Mouse (Mus musculus) limb, embryonic 11.5 days (tissue): ENCODE results near the gene Tbc1d1. TPM values are rescaled to one million over a fixed set of nuclear protein-coding genes. Genes with fewer than 3 reads are reported as not detected.

ENCODE experiments used
- ATAC-seq: fragments of 200-750 bp; cut with Nextera tagmentation; 2 replicates; pipeline ENCODE4 v1.8.0; 2017; ENCODE audit warnings: low read depth; ENCODE audit not compliant: insufficient number of reproducible peaks, low FRiP score, low TSS enrichment
- DNase-seq: peaks from one replicate; pipeline ENCODE4 v3.0.0-alpha.2; 2015; ENCODE audit warnings: low spot score
- H3K27ac ChIP-seq: fragments of 300-500 bp; sonication (generic); replicated peaks from 2 replicates; pipeline ENCODE4 v1.5.1; 2014; ENCODE audit warnings: low read depth, mild to moderate bottlenecking, low read length
- H3K27me3 ChIP-seq: fragments of 300-500 bp; sonication (generic); 2 replicates; pipeline ENCODE4 v1.6.1; 2014; ENCODE audit warnings: mild to moderate bottlenecking, low read length, mixed read lengths; ENCODE audit not compliant: control insufficient read depth, insufficient read depth
- H3K36me3 ChIP-seq: fragments of 300-500 bp; sonication (generic); 2 replicates; pipeline ENCODE4 v1.6.1; 2014; ENCODE audit warnings: mild to moderate bottlenecking, low read length, moderate library complexity, mixed read lengths; ENCODE audit not compliant: control insufficient read depth, insufficient read depth
- H3K4me1 ChIP-seq: fragments of 300-500 bp; sonication (generic); 2 replicates; pipeline ENCODE4 v1.6.1; 2014; ENCODE audit warnings: low read length, mixed read lengths; ENCODE audit not compliant: control insufficient read depth, insufficient read depth
- H3K4me2 ChIP-seq: fragments of 300-500 bp; sonication (generic); 2 replicates; pipeline ENCODE4 v1.6.1; 2014; ENCODE audit warnings: low read depth, mild to moderate bottlenecking, moderate library complexity; ENCODE audit not compliant: severe bottlenecking
- H3K4me3 ChIP-seq: fragments of 300-500 bp; sonication (generic); 2 replicates; pipeline ENCODE4 v1.5.1; 2014; ENCODE audit warnings: low read depth, low read length
- H3K9ac ChIP-seq: fragments of 300-500 bp; sonication (generic); 2 replicates; pipeline ENCODE4 v1.6.1; 2014; ENCODE audit warnings: mild to moderate bottlenecking, low read length
- H3K9me3 ChIP-seq: fragments of 300-500 bp; sonication (generic); 2 replicates; pipeline ENCODE4 v1.6.1; 2016; ENCODE audit warnings: low read length; ENCODE audit not compliant: control insufficient read depth
- WGBS: fragments of 180-500 bp; shearing (Covaris S2); extraction: QIAGEN DNeasy Blood & Tissue Kit; methylation state at CpG from one replicate; pipeline ENCODE4 v1.1.7; 2014; 5-methylcytosine and 5-hydroxymethylcytosine counted together
- microRNA-seq: library from miRNA; unstranded; fragments of <30 nt; microRNA quantifications from one replicate; pipeline ENCODE4, GENCODE M21; 2016
- polyA plus RNA-seq: library from polyadenylated mRNA; unstranded; fragments of >200 nt; fragmentation: Nextera tagmentation; extraction: Ambion mirVana; gene quantifications from 2 replicates; pipeline ENCODE4 v1.2.1, GENCODE M21; 2014

The Tbc1d1 gene
- polyA plus RNA-seq, 1 experiment from 2014 or later = 31.9 TPM

- DNase-seq (no peak), ATAC-seq (no peak)
- H3K4me3 ChIP-seq = no peak overlapping the region
- H3K9ac ChIP-seq = no peak overlapping the region
- no peaks in the 10 kb centered on the region for H3K9me3 ChIP-seq
- H3K27ac ChIP-seq = no peak overlapping the region
- no peaks in the 10 kb centered on the region for H3K4me1 ChIP-seq
- WGBS = 88% methylated on average over 4 of the region's 4 CpGs
- no peaks in the 10 kb centered on the region for H3K36me3 ChIP-seq
- H3K4me2 ChIP-seq = no peak overlapping the region
- no peaks in the 10 kb centered on the region for H3K27me3 ChIP-seq
Measured at GRCm38 (mm10) chr5:64400742-64401141, 244.6 kb downstream of the Tbc1d1 start.

Small RNA genes lying within 50 kb of the gene (microRNA-seq; reads per million reads assigned to microRNA genes)
- not detected for gene Gm22395

Other genes with a start within 250 kb of the Tbc1d1 start
- 12.2 and 12.3 TPM in 2 replicates for gene Rell1, start 187.4 kb upstream of the Tbc1d1 start, polyA plus RNA-seq
- gene Pgm2, start 63.4 kb upstream of the Tbc1d1 start, polyA plus RNA-seq = 27.2 and 28.5 TPM in 2 replicates